Mouse (Mus musculus) hindbrain, embryonic 12.5 days (tissue): Measurements from ENCODE around the gene Tmem19. TPM values are rescaled to one million over a fixed set of nuclear protein-coding genes. Genes with fewer than 3 reads are reported as not detected.

Experiments used
- ATAC-seq: fragments of 200-750 bp; cut with Nextera tagmentation; 2 replicates; pipeline ENCODE4 v1.8.0; 2017; ENCODE audit warnings: moderate TSS enrichment; ENCODE audit not compliant: low FRiP score
- H3K27ac ChIP-seq: fragments of 300-500 bp; sonication (generic); 2 replicates; pipeline ENCODE4 v1.5.1; 2016; ENCODE audit warnings: mild to moderate bottlenecking
- H3K27me3 ChIP-seq: fragments of 300-500 bp; sonication (generic); 2 replicates; pipeline ENCODE4 v1.6.1; 2016; ENCODE audit warnings: mild to moderate bottlenecking
- H3K36me3 ChIP-seq: fragments of 300-500 bp; sonication (generic); 2 replicates; pipeline ENCODE4 v1.6.1; 2016; ENCODE audit warnings: mild to moderate bottlenecking
- H3K4me1 ChIP-seq: fragments of 300-500 bp; sonication (generic); 2 replicates; pipeline ENCODE4 v1.6.1; 2016
- H3K4me2 ChIP-seq: fragments of 300-500 bp; sonication (generic); replicated peaks from 2 replicates; pipeline ENCODE4 v1.6.1; 2016; ENCODE audit warnings: mild to moderate bottlenecking
- H3K4me3 ChIP-seq: fragments of 300-500 bp; sonication (generic); 2 replicates; pipeline ENCODE4 v1.5.1; 2016; ENCODE audit warnings: mild to moderate bottlenecking
- H3K9ac ChIP-seq: fragments of 300-500 bp; sonication (generic); 2 replicates; pipeline ENCODE4 v1.6.1; 2016; ENCODE audit warnings: mild to moderate bottlenecking, moderate library complexity
- H3K9me3 ChIP-seq: fragments of 300-500 bp; sonication (generic); replicated peaks from 2 replicates; pipeline ENCODE4 v1.6.1; 2016; ENCODE audit warnings: mild to moderate bottlenecking
- WGBS: fragments of 180-500 bp; shearing (Covaris S2); methylation state at CpG from one replicate; pipeline ENCODE4 v1.1.7; 2016; 5-methylcytosine and 5-hydroxymethylcytosine counted together
- polyA plus RNA-seq: library from polyadenylated mRNA; unstranded; fragments of >200 nt; fragmentation: Nextera tagmentation; extraction: Ambion mirVana; gene quantifications from 2 replicates; pipeline ENCODE4 v1.2.1, GENCODE M21; 2016

Tmem19 gene
- polyA plus RNA-seq, result 41.9 and 44.6 TPM in 2 replicates

DNA sequence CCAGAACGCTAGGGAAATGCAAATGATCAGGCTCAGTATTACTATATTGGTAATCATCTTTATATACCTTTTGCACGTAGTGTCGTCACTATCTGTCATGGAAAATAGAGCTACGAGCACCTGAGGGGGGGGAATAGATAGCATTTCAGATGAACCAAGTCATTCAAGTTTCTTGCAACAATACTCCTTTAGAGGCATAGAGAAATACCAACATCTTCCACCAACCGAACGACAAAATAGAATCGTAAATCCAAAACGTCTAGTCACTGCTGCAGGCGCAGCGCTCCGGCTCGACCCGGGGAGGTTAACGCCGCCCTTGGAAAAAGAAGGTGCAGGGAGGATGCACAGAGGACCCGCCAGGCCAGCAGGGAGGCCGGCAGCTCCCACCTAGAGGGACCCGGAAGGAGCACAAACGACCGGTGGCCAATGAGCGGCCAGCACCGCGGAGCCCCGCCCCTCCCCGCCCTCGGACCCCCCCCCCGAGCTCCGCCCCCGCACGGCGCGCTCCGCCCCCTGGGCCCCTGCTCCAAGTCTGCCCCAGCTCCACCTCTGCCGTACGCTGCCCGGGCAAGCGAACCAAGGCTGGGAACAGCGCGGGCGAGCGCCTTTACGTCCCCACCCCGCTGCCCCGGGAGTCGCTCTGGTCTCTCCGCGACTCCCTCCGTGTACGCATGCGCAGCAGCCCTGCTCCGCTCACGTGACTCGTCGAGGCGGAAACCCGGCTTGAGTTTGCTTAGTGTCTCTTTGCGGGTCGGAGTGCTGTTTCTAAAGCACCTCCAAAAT, at the start of gene Tmem19:
TSS of gene Tmem19 (minus strand) at position 662 of the 783 bp plus-strand sequence.
- ATAC-seq, result peak; percentile 99
- Histone ChIP-seq H3K36me3 (peaks cover 2% of the 10 kb centered on the region), H3K4me3 (peak within 1 kb of the TSS; percentile 58), H3K9ac (peak within 1 kb of the TSS; percentile 55), H3K9me3 (no peaks in the 10 kb centered on the region), H3K27ac (peak within 1 kb of the TSS; percentile 94), H3K27me3 (no peaks in the 10 kb centered on the region), H3K4me2 (peak within 1 kb of the TSS; percentile 72), H3K4me1 (peaks cover 11% of the 10 kb centered on the region)
- under 1% methylated on average over 54 of the region's 58 CpGs for WGBS

DNA sequence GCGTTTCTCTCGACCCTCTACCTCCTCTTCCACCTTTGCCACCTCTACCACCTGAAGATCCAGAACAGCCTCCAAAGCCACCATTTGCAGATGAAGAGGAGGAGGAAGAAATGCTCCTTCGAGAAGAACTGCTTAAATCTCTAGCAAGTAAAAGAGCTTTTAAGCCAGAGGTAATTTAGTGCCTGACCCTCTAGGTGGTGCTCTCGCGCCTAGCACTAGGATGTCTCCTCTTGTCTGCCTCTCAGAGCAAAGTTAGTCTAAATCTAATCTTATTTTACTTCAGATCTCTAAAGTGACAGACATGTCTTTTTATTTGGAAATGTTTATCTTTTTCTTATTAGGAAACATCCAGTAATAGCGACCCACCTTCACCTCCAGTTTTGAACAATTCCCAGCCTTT, 44.1 kb upstream of the Tmem19 start:
- Histone ChIP-seq H3K36me3 (peaks cover 61% of the 10 kb centered on the region), H3K4me2 (no peak overlapping the region), H3K27ac (no peak overlapping the region), H3K4me1 (no peaks in the 10 kb centered on the region), H3K9ac (no peak overlapping the region), H3K27me3 (no peaks in the 10 kb centered on the region), H3K9me3 (no peaks in the 10 kb centered on the region), H3K4me3 (no peak overlapping the region)
- no peak for ATAC-seq
- 74% methylated on average over 6 of the region's 6 CpGs for WGBS

DNA sequence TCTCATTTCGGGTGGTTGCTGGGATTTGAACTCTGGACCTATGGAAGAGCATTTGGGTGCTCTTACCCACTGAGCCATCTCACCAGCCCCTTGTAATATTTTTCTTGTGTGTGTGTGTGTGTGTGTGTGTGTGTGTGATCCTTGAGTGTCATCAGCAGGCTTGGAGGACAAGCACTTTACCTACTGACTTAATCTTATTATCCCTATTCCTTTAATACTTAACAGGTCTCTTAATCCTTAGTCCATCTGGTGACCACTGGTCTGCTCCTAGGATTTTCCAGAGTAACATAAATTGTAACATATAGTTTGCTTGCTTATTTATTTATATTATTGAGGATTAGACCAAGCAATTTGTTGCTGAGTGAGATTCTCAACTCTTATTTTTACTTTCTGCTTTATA, 29.6 kb upstream of the Tmem19 start:
- WGBS, result 86% methylated on average over 1 of the region's 1 CpGs
- Histone ChIP-seq H3K4me2 (no peak overlapping the region), H3K9ac (no peak overlapping the region)

GRCm38 (mm10) chr10:115391076-115391475, 28.8 kb upstream of the Tmem19 start:
- Histone ChIP-seq H3K9ac (no peak overlapping the region), H3K9me3 (no peaks in the 10 kb centered on the region), H3K4me1 (peaks cover 31% of the 10 kb centered on the region), H3K4me2 (no peak overlapping the region), H3K27me3 (no peaks in the 10 kb centered on the region), H3K4me3 (no peak overlapping the region), H3K27ac (no peak overlapping the region), H3K36me3 (peaks cover 18% of the 10 kb centered on the region)
- ATAC-seq, result no peak
- 92% methylated on average over 4 of the region's 4 CpGs for WGBS

More for the DNA sequence above, 29.6 kb upstream of the Tmem19 start:
- Histone ChIP-seq H3K27ac (no peak overlapping the region), H3K4me1 (peaks cover 27% of the 10 kb centered on the region), H3K4me3 (no peak overlapping the region), H3K9me3 (no peaks in the 10 kb centered on the region), H3K36me3 (peaks cover 18% of the 10 kb centered on the region), H3K27me3 (no peaks in the 10 kb centered on the region)
- ATAC-seq, result no peak

DNA sequence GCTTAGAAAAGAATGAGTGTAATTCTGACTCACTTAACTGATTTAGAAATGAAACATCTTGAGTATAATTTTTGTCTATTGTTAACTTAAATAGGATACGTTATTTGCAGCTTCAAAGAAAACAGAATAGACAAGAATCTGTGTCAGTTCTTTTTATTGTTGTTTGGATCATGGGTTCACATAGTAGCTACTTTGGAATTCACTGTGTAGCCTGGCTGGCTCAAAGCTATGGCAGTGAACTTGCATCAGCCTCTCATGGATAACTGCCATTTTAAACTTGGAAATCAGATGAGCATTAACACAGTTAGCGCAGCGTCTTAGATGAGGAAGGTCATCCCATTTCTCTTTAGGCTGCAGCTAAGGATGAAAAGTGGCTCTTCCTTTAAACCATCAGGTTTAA, 25.6 kb upstream of the Tmem19 start:
- H3K4me1 ChIP-seq, result peaks cover 31% of the 10 kb centered on the region
- ATAC-seq, result no peak
- 88% methylated on average over 3 of the region's 3 CpGs for WGBS

DNA sequence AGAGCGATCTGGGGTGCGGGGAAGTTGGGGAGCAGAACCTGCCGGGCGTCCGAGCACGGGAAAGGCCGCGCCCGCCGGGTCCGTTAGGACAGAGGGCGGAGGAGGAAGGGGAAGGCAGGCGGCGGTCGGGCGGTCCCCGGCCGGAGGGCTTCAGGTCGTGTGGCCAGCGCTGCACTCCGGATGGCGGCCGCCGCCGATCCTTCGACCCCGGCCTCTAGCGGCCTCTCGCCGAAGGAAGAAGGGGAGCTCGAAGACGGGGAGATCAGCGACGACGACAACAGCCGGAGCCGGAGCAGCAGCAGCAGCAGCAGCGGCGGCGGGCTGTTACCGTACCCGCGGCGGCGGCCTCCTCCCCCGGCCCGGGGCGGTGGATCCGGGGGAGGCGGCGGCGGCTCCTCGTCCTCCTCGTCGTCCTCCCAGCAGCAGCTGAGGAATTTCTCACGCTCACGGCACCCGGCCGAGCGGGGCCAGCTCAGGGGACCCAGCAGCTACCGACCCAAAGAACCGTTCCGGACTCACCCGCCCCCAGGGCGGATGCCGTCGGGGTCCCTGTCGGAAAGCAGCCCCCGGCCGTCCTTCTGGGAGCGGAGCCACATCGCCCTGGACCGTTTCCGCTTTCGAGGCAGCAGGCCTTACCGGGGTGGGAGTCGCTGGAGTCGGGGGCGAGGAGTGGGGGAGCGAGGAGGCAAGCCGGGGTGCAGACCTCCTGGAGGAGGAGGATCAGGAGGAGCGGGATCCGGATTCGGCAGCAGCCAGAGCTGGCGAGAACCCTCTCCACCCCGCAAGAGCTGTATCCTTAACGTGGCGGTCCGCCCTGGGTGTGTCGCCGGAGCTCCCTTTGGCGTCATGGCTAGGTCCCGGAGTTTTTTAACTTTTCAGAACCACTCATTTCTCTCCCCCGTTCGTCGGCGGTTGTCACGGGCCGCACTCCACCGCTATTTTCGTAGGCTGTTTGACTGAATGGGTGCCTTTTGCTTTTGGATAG, 23.0 kb upstream of the Tmem19 start:
- under 1% methylated on average over 99 of the region's 101 CpGs for WGBS
- H3K4me1 ChIP-seq, result peaks cover 41% of the 10 kb centered on the region

More for the DNA sequence above, 25.6 kb upstream of the Tmem19 start:
- Histone ChIP-seq H3K36me3 (peaks cover 14% of the 10 kb centered on the region), H3K9me3 (no peaks in the 10 kb centered on the region), H3K4me2 (peak overlapping the region; percentile 30), H3K27ac (no peak overlapping the region), H3K9ac (no peak overlapping the region), H3K27me3 (no peaks in the 10 kb centered on the region), H3K4me3 (no peak overlapping the region)

GRCm38 (mm10) chr10:115384221-115385017, 22.1 kb upstream of the Tmem19 start, which contains the start of the genes Thap2 and Zfc3h1:
Thap2 (minus strand) TSS chr10:115384443.
Zfc3h1 (plus strand) TSS chr10:115384959.
- Histone ChIP-seq H3K9me3 (no peaks in the 10 kb centered on the region), H3K4me2 (peak within 1 kb of the TSS; percentile 66), H3K9ac (peak within 1 kb of the TSS; percentile 95), H3K4me1 (peaks cover 40% of the 10 kb centered on the region), H3K27me3 (no peaks in the 10 kb centered on the region), H3K36me3 (0 out of 2 replicates have a peak, but pooled peaks cover 9% of the 10 kb centered on the region), H3K4me3 (peak within 1 kb of the TSS; percentile 98), H3K27ac (peak within 1 kb of the TSS; percentile 99)
- WGBS, result under 1% methylated on average over 62 of the region's 65 CpGs
- peak; percentile 99 for ATAC-seq

More for the DNA sequence above, 23.0 kb upstream of the Tmem19 start:
- Histone ChIP-seq H3K27me3 (no peaks in the 10 kb centered on the region), H3K9me3 (no peaks in the 10 kb centered on the region), H3K4me2 (peak overlapping the region; percentile 66), H3K9ac (peak overlapping the region; percentile 95), H3K4me3 (peak overlapping the region; percentile 98), H3K36me3 (0 out of 2 replicates have a peak, but pooled peaks cover 11% of the 10 kb centered on the region), H3K27ac (peak overlapping the region; percentile 99)
- no peak; the same call in 1 of the 2 replicates for ATAC-seq

DNA sequence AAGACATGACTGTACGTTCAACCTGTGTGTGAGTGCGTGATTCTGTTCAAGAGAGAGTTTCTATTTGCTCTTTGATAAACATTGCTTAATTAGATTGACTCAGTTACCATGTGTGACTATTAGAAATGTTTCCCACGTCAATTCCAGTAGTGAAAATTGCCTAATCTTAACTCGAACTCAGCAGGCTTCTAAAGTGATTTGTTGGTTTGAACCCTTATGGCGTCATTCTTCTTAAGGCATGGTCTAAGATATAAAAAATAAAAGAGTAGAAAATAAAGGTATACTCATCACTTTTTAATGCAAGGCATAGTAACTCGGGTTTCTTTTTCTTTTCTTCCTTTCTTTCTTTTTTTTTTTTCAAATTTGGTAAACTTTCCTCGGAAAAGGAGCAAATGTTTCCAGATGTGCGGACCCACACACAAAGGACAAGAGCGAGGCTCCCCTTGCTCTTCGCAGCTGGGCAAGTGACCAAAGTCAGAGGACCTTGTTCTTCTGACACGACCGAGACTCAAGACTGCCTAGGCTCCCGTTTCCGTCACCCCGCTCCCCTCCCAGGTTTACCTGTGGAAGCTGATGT, 21.4 kb upstream of the Tmem19 start:
- 2% methylated on average over 15 of the region's 15 CpGs for WGBS
- Histone ChIP-seq H3K9ac (peak overlapping the region; percentile 95), H3K36me3 (0 out of 2 replicates have a peak, but pooled peaks cover 4% of the 10 kb centered on the region), H3K4me1 (peaks cover 35% of the 10 kb centered on the region), H3K27ac (peak overlapping the region; percentile 99), H3K27me3 (no peaks in the 10 kb centered on the region), H3K9me3 (no peaks in the 10 kb centered on the region), H3K4me3 (peak overlapping the region; percentile 98), H3K4me2 (peak overlapping the region; percentile 66)
- ATAC-seq, result peak; percentile 5; the same call in 1 of the 2 replicates

DNA sequence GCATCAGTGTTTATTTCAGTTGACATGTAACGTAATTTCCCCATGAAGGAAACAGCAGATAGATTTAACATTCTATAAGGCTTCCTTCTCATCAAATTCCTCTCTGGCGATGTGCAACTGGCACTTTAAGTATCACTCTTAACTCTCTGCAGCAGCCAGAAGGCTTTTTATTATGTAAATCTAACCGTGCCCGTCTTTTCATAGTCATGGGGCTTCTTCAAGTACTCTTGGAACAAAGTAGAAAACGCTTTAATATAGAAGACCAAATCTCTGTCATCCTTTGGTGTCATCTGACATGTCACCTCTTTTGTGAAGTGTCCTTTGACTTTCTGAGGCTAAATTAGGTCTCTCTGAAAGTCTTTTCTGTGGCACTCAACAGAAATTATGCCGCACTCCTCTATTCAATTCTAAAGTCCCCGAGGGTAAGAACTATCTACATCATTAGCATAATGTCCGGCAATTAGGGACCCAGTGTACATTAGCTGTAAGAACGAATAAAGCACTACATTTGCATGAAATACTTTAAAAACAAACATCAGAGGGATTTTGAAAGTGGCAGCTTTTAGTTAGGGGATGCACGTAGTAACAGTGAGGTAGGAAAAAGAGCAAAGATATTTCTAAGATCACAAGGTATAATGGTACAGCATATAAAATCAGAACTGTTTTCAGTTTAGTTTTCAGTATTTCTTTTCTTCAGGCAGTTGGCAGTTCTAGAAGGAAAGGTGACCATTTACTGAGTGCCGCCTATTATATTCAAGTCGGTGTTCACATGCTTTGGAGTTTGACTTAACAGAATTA, 20.7 kb upstream of the Tmem19 start:
- 0 out of 2 replicates have a peak, but pooled peaks cover 4% of the 10 kb centered on the region for H3K36me3 ChIP-seq
- ATAC-seq, result no peak
- H3K4me2 ChIP-seq, result peak overlapping the region; percentile 66
- no peaks in the 10 kb centered on the region for H3K27me3 ChIP-seq
- peak overlapping the region; percentile 95 for H3K9ac ChIP-seq
- H3K4me3 ChIP-seq, result peak overlapping the region; percentile 98
- no peaks in the 10 kb centered on the region for H3K9me3 ChIP-seq
- H3K27ac ChIP-seq, result peak overlapping the region; percentile 99
- 23% methylated on average over 12 of the region's 12 CpGs for WGBS
- H3K4me1 ChIP-seq, result peaks cover 30% of the 10 kb centered on the region

- Histone ChIP-seq H3K9ac (no peak overlapping the region), H3K27me3 (no peaks in the 10 kb centered on the region), H3K27ac (no peak overlapping the region), H3K4me1 (peaks cover 21% of the 10 kb centered on the region), H3K4me3 (no peak overlapping the region), H3K36me3 (0 out of 2 replicates have a peak, but pooled peaks cover 4% of the 10 kb centered on the region), H3K4me2 (peak overlapping the region; percentile 66; the same call in 1 of the 2 replicates), H3K9me3 (no peaks in the 10 kb centered on the region)
- no peak for ATAC-seq
- 76% methylated on average over 2 of the region's 2 CpGs for WGBS
These were observed 19.3 kb upstream of the Tmem19 start for GRCm38 (mm10) chr10:115381506-115382084.
